Mouse (Mus musculus): ENCODE measurements around the gene Aff3.

DNA sequence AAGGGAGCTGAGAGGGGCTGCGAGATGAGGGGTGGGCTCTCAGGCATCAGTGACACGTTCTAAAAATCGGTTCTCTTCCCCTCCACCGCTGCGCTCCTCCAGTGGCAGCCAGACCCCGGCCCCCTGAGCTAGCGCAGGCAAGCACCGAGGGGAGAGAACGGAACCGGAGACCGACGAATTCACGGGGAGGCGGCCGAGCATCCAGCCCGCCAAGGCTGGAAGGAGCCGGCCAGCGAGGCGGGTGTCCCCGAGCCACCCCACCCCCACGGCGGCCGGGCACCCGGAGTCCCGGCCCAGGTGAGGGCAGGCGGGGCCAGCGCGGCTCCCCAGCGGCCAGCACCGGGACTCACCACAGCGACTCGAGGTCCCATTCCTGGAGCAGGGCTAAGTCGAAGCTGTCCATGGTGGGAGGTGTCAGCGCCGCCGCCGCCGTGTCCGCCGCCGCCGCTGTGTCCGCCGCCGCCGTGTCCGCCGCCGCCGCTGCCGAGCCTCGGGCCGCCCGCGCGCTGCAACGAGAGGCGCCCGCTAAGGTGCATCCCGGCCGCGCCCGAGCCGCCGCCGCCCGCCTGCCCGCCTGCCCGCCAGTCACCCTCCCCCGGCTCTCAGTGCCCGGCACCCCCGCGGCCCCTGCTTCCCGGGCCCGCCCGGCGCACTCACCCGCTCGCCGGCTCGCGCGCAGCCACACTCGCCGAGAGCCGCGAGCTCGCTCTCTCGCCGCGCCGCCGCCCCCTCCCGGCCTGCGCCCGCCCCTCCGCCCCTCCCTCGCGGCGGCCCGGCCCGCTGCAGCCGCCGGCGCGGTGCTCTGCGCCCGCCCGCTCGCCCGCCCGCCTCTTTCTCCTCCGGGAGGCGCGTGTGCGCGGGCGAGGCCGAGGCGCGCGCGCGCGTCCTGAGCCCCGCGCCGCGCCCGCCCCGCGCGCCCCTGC is 37.8 kb downstream of the Aff3 start:
- TF ChIP-seq CTCF (IDR thresholded peaks at IDR 0.05; ENCODE audit: low read depth) (no peak), EP300 (IDR thresholded peaks at IDR 0.05; ENCODE audit: low read depth) (no peak)
